In the genomic region with DNA sequence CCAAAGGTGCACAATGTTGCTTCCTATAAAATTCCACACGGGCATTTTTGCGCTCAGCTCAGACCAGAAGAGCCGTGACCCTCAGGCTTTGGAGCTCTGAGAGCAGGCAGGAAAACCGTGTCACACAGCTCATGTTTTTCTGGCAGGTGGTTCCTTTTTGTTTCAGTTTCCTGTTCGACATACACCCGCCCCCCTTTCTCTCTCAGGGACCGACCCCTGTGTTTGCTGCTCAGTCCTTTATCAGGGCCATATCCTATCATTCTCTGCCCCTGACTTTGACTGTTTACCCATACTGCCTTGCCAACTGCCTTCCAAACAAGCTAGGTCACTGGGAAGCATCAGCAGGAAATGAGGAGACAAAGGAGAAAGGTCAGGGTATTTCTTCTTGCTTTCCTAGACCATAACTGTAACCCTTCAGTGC, we compare ENCODE assay signal across 10 mouse cellular contexts.
DNase-seq lines count a peak whose midpoint lies in the region; ATAC-seq lines count a peak whose summit lies in the region.
"Had no signal": no experiment of that assay in that cellular context is flagged by ENCODE, and none has a peak within 500 bp of the region (broad histone marks: within the 10 kb centered on the region; RNA-seq: fewer than 3 reads in every experiment).

No protein-coding gene starts in this region.

- no peak overlapping the region for H3K4me2 ChIP-seq in liver, embryonic 16.5 days (ENCODE audit: low read depth, low read length)
- no peak overlapping the region for H3K4me2 ChIP-seq in hindbrain, embryonic 12.5 days (replicated peaks)
- H3K4me2 ChIP-seq: stomach, embryonic 15.5 days had no signal

- no peaks in the 10 kb centered on the region for H3K27me3 ChIP-seq in liver, embryonic 16.5 days (ENCODE audit: control insufficient read depth, insufficient read depth, low read depth, low read length)
- no peaks in the 10 kb centered on the region for H3K27me3 ChIP-seq in hindbrain, embryonic 12.5 days
- H3K27me3 ChIP-seq: stomach, embryonic 15.5 days had no signal

- no peak overlapping the region for H3K9ac ChIP-seq in liver, embryonic 16.5 days (ENCODE audit: low read depth, low read length)
- H3K9ac ChIP-seq in hindbrain, embryonic 12.5 days: no peak overlapping the region
- H3K9ac ChIP-seq: stomach, embryonic 15.5 days had no signal

- peak; percentile 88 for DNase-seq in heart, adult 11 months
- DNase-seq in heart, postnatal 36 days: no peak
- peak; percentile 67 for DNase-seq in thymus, postnatal 25 days
- no peak for DNase-seq in urinary bladder, postnatal 4 days (ENCODE audit: low spot score in 2 of 2)

- intact Hi-C loops in heart, postnatal 36 days (cut with DNase I): no loop called here

- no peak overlapping the region for H3K27ac ChIP-seq in liver, embryonic 16.5 days (ENCODE audit: low read length)
- H3K27ac ChIP-seq in hindbrain, embryonic 12.5 days: no peak overlapping the region
- H3K27ac ChIP-seq: layer of hippocampus, adult 2 months; stomach, embryonic 15.5 days had no signal

- no peaks in the 10 kb centered on the region for H3K9me3 ChIP-seq in liver, embryonic 16.5 days (replicated peaks; ENCODE audit: control insufficient read depth, low read length)
- H3K9me3 ChIP-seq in hindbrain, embryonic 12.5 days (replicated peaks): no peaks in the 10 kb centered on the region
- H3K9me3 ChIP-seq: stomach, embryonic 15.5 days had no signal

- H3K4me3 ChIP-seq in liver, embryonic 16.5 days (ENCODE audit: low read depth, low read length): no peak overlapping the region
- H3K4me3 ChIP-seq in hindbrain, embryonic 12.5 days: no peak overlapping the region
- H3K4me3 ChIP-seq: layer of hippocampus, adult 2 months; stomach, embryonic 15.5 days had no signal

- H3K36me3 ChIP-seq in liver, embryonic 16.5 days (ENCODE audit: control insufficient read depth, insufficient read depth): no peaks in the 10 kb centered on the region
- H3K36me3 ChIP-seq in hindbrain, embryonic 12.5 days: no peaks in the 10 kb centered on the region
- H3K36me3 ChIP-seq: stomach, embryonic 15.5 days had no signal

- no peaks in the 10 kb centered on the region; the same call in 1 of the 2 replicates for H3K4me1 ChIP-seq in liver, embryonic 16.5 days (ENCODE audit: control insufficient read depth, low read depth, low read length)
- no peaks in the 10 kb centered on the region for H3K4me1 ChIP-seq in hindbrain, embryonic 12.5 days
- H3K4me1 ChIP-seq: stomach, embryonic 15.5 days had no signal

- 19% methylated on average over 7 of the region's 7 CpGs for WGBS in liver, embryonic 16.5 days (ENCODE audit: insufficient replicate concordance)
- WGBS in hindbrain, embryonic 12.5 days: 67% methylated on average over 7 of the region's 7 CpGs

- ATAC-seq in inflammation-experienced regulatory T-cells, adult 6 months: peak; percentile 55
- peak; percentile 60 for ATAC-seq in liver, embryonic 16.5 days (ENCODE audit: low read depth)
- ATAC-seq in erythroblast, adult 5-6 weeks (replicated peaks; ENCODE audit: low FRiP score, poor library complexity, severe bottlenecking): no peak
- no peak for ATAC-seq in hindbrain, embryonic 12.5 days (ENCODE audit: low FRiP score)

Comparison
In these comparisons a context has a peak if more than half of its experiments do, and no peak if none do; other contexts are left out.
1. DNase-seq: peak in heart, adult 11 months (single experiment) and thymus, postnatal 25 days (single experiment); none in heart, postnatal 36 days (0 of 2) and urinary bladder, postnatal 4 days (0 of 2).
2. ATAC-seq: peak in inflammation-experienced regulatory T-cells, adult 6 months (single experiment) and liver, embryonic 16.5 days (single experiment); none in erythroblast, adult 5-6 weeks (single experiment) and hindbrain, embryonic 12.5 days (single experiment).